Mouse (Mus musculus): Measurements from ENCODE around the gene Gm7137.
A peak's percentile ranks its signal among the peaks of the same experiment; 100 is the strongest.
"Not testable (repeated sequence)": the region's sequence is repeated elsewhere in the genome, so short reads cannot be mapped to it uniquely, and the experiment has no call there.

DNA sequence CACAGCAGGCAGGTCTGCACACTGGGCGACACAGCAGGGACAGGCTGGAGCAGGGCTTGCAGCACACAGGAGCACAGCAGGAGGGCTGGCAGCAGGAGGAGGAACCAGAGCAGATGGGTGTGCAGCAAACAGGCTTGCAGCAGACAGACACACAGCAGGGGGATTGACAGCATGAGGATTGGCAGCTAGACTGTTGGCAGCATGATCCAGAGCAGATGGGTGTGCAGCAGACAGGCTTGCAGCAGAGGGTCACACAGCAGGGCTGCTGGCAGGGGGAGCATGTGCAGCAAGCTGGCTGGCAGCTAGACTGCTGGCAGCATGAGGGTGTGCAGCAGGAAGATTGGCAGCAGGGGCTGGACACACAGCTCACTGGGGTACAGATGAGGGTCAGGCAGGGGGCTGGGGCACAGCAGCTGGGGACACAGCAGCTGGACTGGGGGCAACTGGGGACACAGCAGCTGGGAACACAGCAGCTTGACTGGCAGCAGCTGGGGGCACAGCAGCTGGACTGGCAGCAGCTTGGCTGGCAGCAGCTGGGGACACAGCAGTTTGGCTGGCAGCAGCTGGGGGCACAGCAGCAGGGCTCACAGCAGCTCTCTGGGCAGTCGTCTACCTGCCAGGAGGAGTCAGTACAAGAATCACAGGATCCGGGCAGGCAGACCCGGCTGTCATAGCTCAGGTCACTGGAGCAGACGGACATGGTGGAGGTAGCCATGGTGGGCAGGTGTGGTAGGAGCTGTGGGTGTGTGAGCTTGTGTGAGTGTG is 45.9 kb downstream of the Gm7137 start, which contains the start of gene Gm18596:
- TF ChIP-seq POLR2A (IDR thresholded peaks at IDR 0.05; ENCODE audit: insufficient read length, low read depth); MAX (IDR thresholded peaks at IDR 0.05; ENCODE audit: low read depth); POLR2AphosphoS2 (IDR thresholded peaks at IDR 0.05; ENCODE audit: insufficient read length, low read depth); TCF12 (IDR thresholded peaks at IDR 0.05; ENCODE audit: insufficient read depth, poor library complexity, severe bottlenecking); USF1 (IDR thresholded peaks at IDR 0.05; ENCODE audit: low read depth); E2F4 (IDR thresholded peaks at IDR 0.05; ENCODE audit: insufficient read depth); CEBPB (IDR thresholded peaks at IDR 0.05; ENCODE audit: insufficient read depth, poor library complexity, severe bottlenecking): not testable (repeated sequence)
- peak; percentile 57 for TF ChIP-seq TCF3 (IDR thresholded peaks at IDR 0.05; ENCODE audit: insufficient read length, low read depth)
- peak in 2 of 3 experiments; percentile 16 to 71 for TF ChIP-seq MYOD1 (IDR thresholded peaks at IDR 0.05; ENCODE audit: control insufficient read depth in 1 of 3, insufficient read length in 2 of 3, low read depth in 2 of 3)

All from myocyte (in vitro differentiated cells).